Mouse (Mus musculus) lung, embryonic 14.5 days (tissue): ENCODE data around the gene Zfand3. TPM values are rescaled to one million over a fixed set of nuclear protein-coding genes. Genes with fewer than 3 reads are reported as not detected.
A peak's percentile ranks its signal among the peaks of the same experiment; 100 is the strongest.

Experiments used
- ATAC-seq: fragments of 200-750 bp; cut with Nextera tagmentation; 2 replicates; pipeline ENCODE4 v1.8.0; 2017; ENCODE audit warnings: mild to moderate bottlenecking, moderate TSS enrichment, moderate library complexity; ENCODE audit not compliant: insufficient read depth
- DNase-seq: peaks from one replicate; pipeline ENCODE4 v3.0.0-alpha.2; 2015
- H3K27ac ChIP-seq: fragments of 300-500 bp; sonication (generic); 2 replicates; pipeline ENCODE4 v1.5.1; 2014; ENCODE audit warnings: low read depth, mild to moderate bottlenecking, moderate library complexity
- H3K27me3 ChIP-seq: fragments of 300-500 bp; sonication (generic); 2 replicates; pipeline ENCODE4 v1.6.1; 2014; ENCODE audit warnings: low read length, control low read depth; ENCODE audit not compliant: insufficient read depth
- H3K36me3 ChIP-seq: fragments of 300-500 bp; sonication (generic); 2 replicates; pipeline ENCODE4 v1.6.1; 2014; ENCODE audit warnings: control low read depth; ENCODE audit not compliant: insufficient read depth
- H3K4me1 ChIP-seq: fragments of 300-500 bp; sonication (generic); 2 replicates; pipeline ENCODE4 v1.6.1; 2014; ENCODE audit warnings: antibody characterized with exemption, control low read depth; ENCODE audit not compliant: insufficient read depth
- H3K4me2 ChIP-seq: fragments of 300-500 bp; sonication (generic); 2 replicates; pipeline ENCODE4 v1.6.1; 2014; ENCODE audit warnings: mild to moderate bottlenecking
- H3K4me3 ChIP-seq: fragments of 300-500 bp; sonication (generic); 2 replicates; pipeline ENCODE4 v1.5.1; 2014; ENCODE audit warnings: low read depth, low read length
- H3K9ac ChIP-seq: fragments of 300-500 bp; sonication (generic); 2 replicates; pipeline ENCODE4 v1.6.1; 2014
- H3K9me3 ChIP-seq: fragments of 300-500 bp; sonication (generic); 2 replicates; pipeline ENCODE4 v1.6.1; 2016; ENCODE audit warnings: low read depth, low read length, control low read depth
- CTCF ChIP-seq: IDR thresholded peaks from 2 replicates; pipeline ENCODE4 v1.5.1; 2016; ENCODE audit warnings: antibody characterized with exemption, low read depth
- WGBS: fragments of 180-500 bp; shearing (Covaris S2); extraction: QIAGEN DNeasy Blood & Tissue Kit; methylation state at CpG from one replicate; pipeline ENCODE4 v1.1.7; 2014; 5-methylcytosine and 5-hydroxymethylcytosine counted together
- polyA plus RNA-seq: library from polyadenylated mRNA; unstranded; fragments of >200 nt; fragmentation: Nextera tagmentation; extraction: Ambion mirVana; gene quantifications from 2 replicates; pipeline ENCODE4 v1.2.1, GENCODE M21; 2014

Gene Zfand3
- polyA plus RNA-seq, 1 experiment from 2014 or later, result 47.5 TPM

DNA sequence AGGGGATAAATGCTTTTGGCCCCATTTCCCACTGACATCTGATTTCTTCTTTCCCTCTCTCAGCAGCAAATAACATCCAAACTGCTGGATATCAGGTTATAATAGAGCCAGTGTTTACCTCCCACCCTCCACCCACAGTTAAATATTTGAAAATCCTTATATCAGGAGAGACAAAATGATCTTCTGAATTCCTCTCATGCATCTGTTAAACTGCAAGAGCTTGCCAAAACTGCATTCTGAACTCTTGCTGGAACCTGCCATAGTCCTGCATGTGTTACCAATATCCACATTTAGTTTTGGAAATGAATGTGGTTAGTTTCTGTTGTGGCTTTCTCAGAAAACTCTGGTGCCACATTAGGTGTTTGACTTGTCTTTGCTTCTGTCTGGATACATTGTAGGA is 97.3 kb downstream of the Zfand3 start:
- DNase-seq, result no peak
- H3K9me3 ChIP-seq, result no peaks in the 10 kb centered on the region
- no peak overlapping the region for H3K9ac ChIP-seq
- no peak overlapping the region for H3K27ac ChIP-seq
- no peak for TF ChIP-seq CTCF
- no peak for ATAC-seq
- no peak overlapping the region for H3K4me3 ChIP-seq
- no peaks in the 10 kb centered on the region for H3K36me3 ChIP-seq
- no peaks in the 10 kb centered on the region for H3K27me3 ChIP-seq
- H3K4me1 ChIP-seq, result no peaks in the 10 kb centered on the region
- H3K4me2 ChIP-seq, result no peak overlapping the region

DNA sequence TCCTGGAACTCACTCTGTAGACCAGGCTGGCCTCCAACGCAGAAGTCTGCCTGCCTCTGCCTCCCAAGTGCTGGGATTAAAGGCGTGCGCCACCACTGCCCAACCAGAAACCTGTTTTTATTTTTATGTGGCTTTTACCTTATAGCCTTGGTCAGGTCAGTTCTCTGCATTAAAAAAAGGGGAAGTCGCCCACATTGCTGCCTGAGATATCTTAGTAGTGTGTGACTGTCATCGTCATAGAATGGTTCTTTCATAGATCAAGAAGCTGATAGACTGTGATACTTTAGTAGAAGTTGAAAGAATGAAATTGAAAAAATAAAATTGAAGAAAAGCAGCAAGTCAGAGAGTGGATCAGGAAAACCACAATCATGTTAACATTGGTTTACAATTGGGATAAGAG is 98.5 kb downstream of the Zfand3 start:
- no peak for ATAC-seq
- no peak overlapping the region for H3K4me2 ChIP-seq
- H3K4me1 ChIP-seq, result no peaks in the 10 kb centered on the region
- H3K27me3 ChIP-seq, result no peaks in the 10 kb centered on the region
- no peak overlapping the region for H3K27ac ChIP-seq
- no peaks in the 10 kb centered on the region for H3K36me3 ChIP-seq
- DNase-seq, result no peak
- TF ChIP-seq CTCF, result no peak
- 95% methylated on average over 5 of the region's 5 CpGs for WGBS
- H3K9me3 ChIP-seq, result no peaks in the 10 kb centered on the region
- H3K9ac ChIP-seq, result no peak overlapping the region
- no peak overlapping the region for H3K4me3 ChIP-seq

DNA sequence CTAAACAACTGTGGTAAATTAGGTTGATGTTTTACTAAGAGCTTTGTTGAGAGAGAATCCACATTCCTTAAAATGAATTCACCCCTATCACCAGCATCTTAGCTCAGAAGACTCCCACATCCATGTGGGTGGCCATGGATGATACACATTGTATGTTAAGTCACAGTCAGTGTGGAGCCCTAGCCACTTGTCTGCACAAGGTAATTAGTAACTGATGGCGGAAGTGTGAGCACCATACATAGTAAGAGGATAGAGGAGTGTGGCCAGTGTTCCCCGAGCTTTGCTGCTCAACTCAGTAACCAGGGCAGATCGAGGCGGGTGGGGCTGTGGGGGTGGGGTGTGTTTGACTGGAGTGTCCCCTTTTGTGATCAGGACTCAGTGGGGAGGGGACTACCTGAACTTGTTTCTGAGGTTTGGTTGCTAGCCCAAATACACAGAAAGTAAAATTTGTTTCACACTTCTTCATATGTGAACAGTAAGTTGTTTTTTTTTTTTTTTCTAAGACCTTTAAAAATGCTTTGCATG is 99.2 kb downstream of the Zfand3 start:
- no peak for DNase-seq
- no peak for ATAC-seq
- no peaks in the 10 kb centered on the region for H3K9me3 ChIP-seq
- no peaks in the 10 kb centered on the region for H3K27me3 ChIP-seq
- no peaks in the 10 kb centered on the region for H3K36me3 ChIP-seq
- no peak for TF ChIP-seq CTCF
- H3K4me1 ChIP-seq, result no peaks in the 10 kb centered on the region
- H3K27ac ChIP-seq, result no peak overlapping the region
- 65% methylated on average over 4 of the region's 4 CpGs for WGBS
- H3K9ac ChIP-seq, result no peak overlapping the region
- H3K4me2 ChIP-seq, result no peak overlapping the region
- H3K4me3 ChIP-seq, result no peak overlapping the region

DNA sequence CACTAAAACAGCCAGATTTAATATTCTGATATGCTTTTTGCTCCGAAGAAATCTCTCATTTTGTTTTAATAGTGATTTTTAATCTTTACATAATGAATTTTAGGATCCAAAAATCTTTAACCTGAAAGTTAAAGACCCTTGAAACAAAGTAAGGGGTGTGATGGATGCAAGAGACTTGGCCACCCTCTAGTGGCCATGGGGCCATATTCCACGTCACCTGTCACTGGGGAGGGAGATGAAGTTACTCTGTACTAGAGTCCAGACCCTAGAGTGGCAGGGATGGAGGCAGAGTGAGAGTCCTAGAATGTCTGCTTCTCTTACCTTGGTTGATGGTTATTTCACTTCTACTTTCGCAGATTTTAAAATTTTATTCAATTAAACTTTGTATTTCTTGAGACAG is 100.8 kb downstream of the Zfand3 start:
- Histone ChIP-seq H3K4me2 (no peak overlapping the region), H3K9me3 (no peaks in the 10 kb centered on the region), H3K27ac (no peak overlapping the region), H3K4me1 (no peaks in the 10 kb centered on the region), H3K36me3 (no peaks in the 10 kb centered on the region), H3K27me3 (no peaks in the 10 kb centered on the region), H3K9ac (no peak overlapping the region), H3K4me3 (no peak overlapping the region)
- DNase-seq, result peak; percentile 43
- no peak for ATAC-seq
- WGBS, result 84% methylated on average over 3 of the region's 3 CpGs
- TF ChIP-seq CTCF, result peak; percentile 69

DNA sequence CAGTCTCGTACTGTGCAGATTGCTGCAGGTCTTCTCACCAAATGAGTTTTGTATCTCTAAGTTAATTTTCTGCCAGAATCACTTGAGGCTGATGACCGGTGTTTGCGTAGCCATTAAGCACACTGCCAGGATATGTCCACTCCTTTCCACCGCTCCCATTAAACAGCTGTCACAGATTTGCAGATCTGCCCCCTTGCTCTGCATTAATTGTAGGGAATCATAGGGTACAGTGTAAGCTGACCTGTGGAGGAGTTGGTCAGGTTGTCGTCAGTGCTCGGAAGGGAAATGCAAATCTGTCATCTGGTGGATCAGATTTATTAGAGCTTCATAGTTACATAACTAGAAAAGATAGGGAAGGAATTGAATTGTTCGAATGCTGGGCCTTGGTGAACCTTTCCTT is 106.1 kb downstream of the Zfand3 start:
- Histone ChIP-seq H3K9ac (no peak overlapping the region), H3K9me3 (no peaks in the 10 kb centered on the region), H3K4me2 (no peak overlapping the region), H3K27me3 (no peaks in the 10 kb centered on the region), H3K27ac (no peak overlapping the region), H3K4me3 (no peak overlapping the region), H3K4me1 (no peaks in the 10 kb centered on the region), H3K36me3 (no peaks in the 10 kb centered on the region)
- ATAC-seq, result no peak
- DNase-seq, result no peak
- 41% methylated on average over 7 of the region's 7 CpGs for WGBS
- no peak for TF ChIP-seq CTCF

DNA sequence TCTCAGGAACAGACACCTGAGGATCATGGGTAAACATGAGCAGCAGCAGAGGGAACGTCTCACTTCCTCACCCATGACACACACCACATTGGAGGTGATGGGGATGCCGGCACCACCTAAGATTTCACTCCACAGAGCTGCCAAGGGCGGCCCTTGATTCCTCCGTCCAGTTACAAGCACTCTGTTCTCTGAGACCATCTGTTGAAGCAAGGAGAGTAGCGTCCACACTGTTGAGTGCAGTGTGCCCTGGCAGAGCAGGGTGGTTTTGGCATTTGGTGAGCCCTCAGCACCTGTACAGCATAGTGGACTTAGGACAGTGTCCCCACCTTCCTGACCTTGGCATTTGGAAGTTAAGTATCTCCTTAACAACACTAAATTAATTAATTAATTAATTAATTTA is 107.0 kb downstream of the Zfand3 start:
- ATAC-seq, result no peak

DNA sequence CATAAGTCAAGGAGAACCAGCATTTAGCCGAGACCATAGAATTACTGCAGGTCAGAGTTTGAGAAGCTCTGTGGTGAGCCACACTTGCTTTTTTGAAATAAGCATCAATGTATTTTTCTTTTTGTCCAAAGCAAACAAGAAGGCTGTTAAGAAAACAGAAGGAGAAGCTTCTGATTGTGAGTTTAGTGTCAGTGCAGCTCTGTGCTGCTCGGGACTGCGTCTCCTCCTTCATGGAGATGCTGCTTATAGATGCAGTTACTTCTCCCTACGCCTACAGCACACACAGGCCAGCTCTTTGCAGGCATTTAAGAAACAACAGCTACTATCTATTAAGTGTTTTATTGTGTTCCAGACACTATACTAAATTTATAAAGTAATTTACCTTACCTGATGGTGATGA is 107.5 kb downstream of the Zfand3 start:
- 80% methylated on average over 4 of the region's 4 CpGs for WGBS

More for the DNA sequence above, 107.0 kb downstream of the Zfand3 start:
- Histone ChIP-seq H3K27ac (no peak overlapping the region), H3K4me1 (no peaks in the 10 kb centered on the region), H3K4me2 (no peak overlapping the region), H3K9ac (no peak overlapping the region), H3K4me3 (no peak overlapping the region), H3K27me3 (no peaks in the 10 kb centered on the region), H3K9me3 (no peaks in the 10 kb centered on the region), H3K36me3 (no peaks in the 10 kb centered on the region)
- WGBS, result 53% methylated on average over 5 of the region's 5 CpGs
- no peak for TF ChIP-seq CTCF
- no peak for DNase-seq

More for the DNA sequence above, 107.5 kb downstream of the Zfand3 start:
- Histone ChIP-seq H3K27ac (no peak overlapping the region), H3K9ac (no peak overlapping the region), H3K36me3 (no peaks in the 10 kb centered on the region), H3K4me2 (no peak overlapping the region), H3K27me3 (no peaks in the 10 kb centered on the region), H3K4me1 (no peaks in the 10 kb centered on the region; the same call in 1 of the 2 replicates), H3K4me3 (no peak overlapping the region), H3K9me3 (no peaks in the 10 kb centered on the region)
- no peak for TF ChIP-seq CTCF
- ATAC-seq, result no peak
- DNase-seq, result no peak
